Mouse (Mus musculus) kidney, embryonic 14.5 days (tissue): ENCODE measurements around the gene Klhl23. TPM values are rescaled to one million over a fixed set of nuclear protein-coding genes. Genes with fewer than 3 reads are reported as not detected.

Experiments
- ATAC-seq: fragments of 200-750 bp; cut with Nextera tagmentation; 2 replicates; pipeline ENCODE4 v1.8.0; 2017; ENCODE audit warnings: moderate number of reproducible peaks, mild to moderate bottlenecking, moderate TSS enrichment, moderate library complexity; ENCODE audit not compliant: low FRiP score, low TSS enrichment
- H3K27ac ChIP-seq: fragments of 300-500 bp; sonication (generic); 2 replicates; pipeline ENCODE4 v1.5.1; 2014; ENCODE audit warnings: low read depth, mild to moderate bottlenecking, low read length, moderate library complexity, mixed read lengths
- H3K27me3 ChIP-seq: fragments of 300-500 bp; sonication (generic); 2 replicates; pipeline ENCODE4 v1.6.1; 2014; ENCODE audit warnings: mild to moderate bottlenecking, low read length; ENCODE audit not compliant: control insufficient read depth, insufficient read depth
- H3K36me3 ChIP-seq: fragments of 300-500 bp; sonication (generic); 2 replicates; pipeline ENCODE4 v1.6.1; 2014; ENCODE audit warnings: low read length, mixed read lengths; ENCODE audit not compliant: control insufficient read depth, insufficient read depth
- H3K4me1 ChIP-seq: fragments of 300-500 bp; sonication (generic); 2 replicates; pipeline ENCODE4 v1.6.1; 2014; ENCODE audit warnings: low read length, mixed read lengths; ENCODE audit not compliant: control insufficient read depth, insufficient read depth
- H3K4me2 ChIP-seq: fragments of 300-500 bp; sonication (generic); replicated peaks from 2 replicates; pipeline ENCODE4 v1.6.1; 2014; ENCODE audit warnings: low read depth, mild to moderate bottlenecking, low read length
- H3K4me3 ChIP-seq: fragments of 300-500 bp; sonication (generic); 2 replicates; pipeline ENCODE4 v1.5.1; 2014; ENCODE audit warnings: mild to moderate bottlenecking, low read length
- H3K9ac ChIP-seq: fragments of 300-500 bp; sonication (generic); 2 replicates; pipeline ENCODE4 v1.6.1; 2014; ENCODE audit warnings: low read depth, mild to moderate bottlenecking, low read length, moderate library complexity
- H3K9me3 ChIP-seq: fragments of 300-500 bp; sonication (generic); 2 replicates; pipeline ENCODE4 v1.6.1; 2016; ENCODE audit warnings: low read length; ENCODE audit not compliant: control insufficient read depth
- WGBS: fragments of 180-500 bp; shearing (Covaris S2); extraction: QIAGEN DNeasy Blood & Tissue Kit; methylation state at CpG from one replicate; pipeline ENCODE4 v1.1.7; 2014; 5-methylcytosine and 5-hydroxymethylcytosine counted together
- polyA plus RNA-seq: library from polyadenylated mRNA; unstranded; fragments of >200 nt; fragmentation: Nextera tagmentation; extraction: Ambion mirVana; gene quantifications from 2 replicates; pipeline ENCODE4 v1.2.1, GENCODE M21; 2014

The Klhl23 gene
- polyA plus RNA-seq, 1 experiment from 2014 or later = 32.8 TPM

DNA sequence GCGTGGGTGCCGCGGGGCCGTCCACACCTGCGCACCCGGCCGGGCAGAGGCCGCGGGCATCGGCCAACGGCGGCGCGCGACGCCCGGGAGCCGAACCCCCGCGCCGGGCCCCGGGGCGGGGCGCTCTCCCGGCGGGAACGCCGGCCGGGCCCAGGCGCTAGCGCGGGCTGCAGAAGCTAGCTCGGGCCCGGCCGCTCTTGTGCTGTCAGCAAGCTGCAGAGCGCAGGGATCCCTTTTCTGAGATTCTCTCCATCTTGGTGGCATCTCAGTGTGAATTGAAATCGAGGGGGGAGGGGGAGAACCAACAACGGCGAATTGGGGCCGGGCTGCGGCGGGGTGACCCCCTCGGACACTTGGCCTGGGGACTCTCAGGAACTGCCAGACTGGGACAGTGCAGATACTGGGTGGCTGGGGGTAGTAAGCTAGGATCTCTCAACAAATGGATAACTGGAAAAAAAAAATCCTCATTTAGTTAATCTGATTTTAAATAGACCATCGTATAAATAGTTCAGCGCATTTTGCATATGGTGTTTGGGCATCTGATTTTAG, 1.5 kb downstream of the Klhl23 start:
- Histone ChIP-seq H3K4me2 (peak overlapping the region; percentile 52), H3K9ac (peak overlapping the region; percentile 96), H3K27ac (peak overlapping the region; percentile 82), H3K27me3 (no peaks in the 10 kb centered on the region), H3K4me3 (peak overlapping the region; percentile 66), H3K4me1 (no peaks in the 10 kb centered on the region), H3K9me3 (no peaks in the 10 kb centered on the region), H3K36me3 (peaks cover 18% of the 10 kb centered on the region; the same call in 1 of the 2 replicates)
- ATAC-seq = peak; percentile 85
- WGBS = 2% methylated on average over 41 of the region's 45 CpGs

DNA sequence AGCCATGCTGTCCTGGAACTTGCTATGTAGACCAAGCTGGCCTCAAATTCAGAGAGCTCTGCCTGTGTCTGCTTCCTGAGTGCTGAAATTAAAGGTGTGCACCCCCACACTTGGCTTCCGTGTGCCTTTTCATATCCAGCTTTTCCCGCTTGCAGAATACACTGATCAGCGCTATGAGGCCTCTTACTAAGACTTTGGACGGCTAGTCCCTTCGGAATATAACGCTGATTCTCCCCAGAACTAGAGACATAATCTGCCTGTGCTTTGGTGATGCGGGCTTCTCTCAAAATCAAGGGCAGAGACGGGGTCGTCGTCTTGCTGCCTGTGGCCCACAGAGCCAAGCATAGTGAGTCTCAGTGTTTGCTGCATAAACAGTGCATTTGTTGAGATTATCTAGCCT, 4.2 kb downstream of the Klhl23 start:
- H3K9me3 ChIP-seq = no peaks in the 10 kb centered on the region
- no peak overlapping the region for H3K9ac ChIP-seq
- H3K27ac ChIP-seq = no peak overlapping the region
- no peak overlapping the region for H3K4me3 ChIP-seq
- peaks cover 34% of the 10 kb centered on the region for H3K36me3 ChIP-seq
- H3K27me3 ChIP-seq = no peaks in the 10 kb centered on the region
- H3K4me2 ChIP-seq = no peak overlapping the region
- 82% methylated on average over 10 of the region's 10 CpGs for WGBS
- no peaks in the 10 kb centered on the region for H3K4me1 ChIP-seq
- no peak for ATAC-seq

DNA sequence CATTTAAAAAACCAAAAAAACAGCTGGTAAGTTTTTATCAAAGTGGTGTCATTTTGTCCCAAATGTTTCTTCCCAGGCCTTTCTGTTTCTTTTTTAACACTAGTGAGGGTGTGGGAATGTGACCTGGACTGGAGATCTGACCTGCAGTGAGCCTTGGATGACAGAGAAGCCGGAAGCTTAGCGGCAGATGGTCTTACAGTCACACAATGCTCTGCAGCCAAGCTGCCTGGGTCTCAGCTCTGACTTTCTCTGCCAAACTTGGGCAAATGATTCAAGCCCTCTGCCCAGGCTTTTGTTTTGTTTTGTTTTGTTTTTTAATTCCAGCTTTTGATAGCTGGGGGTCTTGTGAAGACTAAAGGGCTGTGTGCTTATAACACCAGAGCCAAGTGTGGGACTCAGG, 4.6 kb downstream of the Klhl23 start:
- Histone ChIP-seq H3K36me3 (peaks cover 39% of the 10 kb centered on the region), H3K9ac (no peak overlapping the region), H3K4me3 (no peak overlapping the region), H3K27ac (no peak overlapping the region), H3K9me3 (no peaks in the 10 kb centered on the region), H3K4me1 (no peaks in the 10 kb centered on the region), H3K27me3 (no peaks in the 10 kb centered on the region), H3K4me2 (no peak overlapping the region)
- no peak for ATAC-seq
- WGBS = 38% methylated on average over 2 of the region's 2 CpGs

DNA sequence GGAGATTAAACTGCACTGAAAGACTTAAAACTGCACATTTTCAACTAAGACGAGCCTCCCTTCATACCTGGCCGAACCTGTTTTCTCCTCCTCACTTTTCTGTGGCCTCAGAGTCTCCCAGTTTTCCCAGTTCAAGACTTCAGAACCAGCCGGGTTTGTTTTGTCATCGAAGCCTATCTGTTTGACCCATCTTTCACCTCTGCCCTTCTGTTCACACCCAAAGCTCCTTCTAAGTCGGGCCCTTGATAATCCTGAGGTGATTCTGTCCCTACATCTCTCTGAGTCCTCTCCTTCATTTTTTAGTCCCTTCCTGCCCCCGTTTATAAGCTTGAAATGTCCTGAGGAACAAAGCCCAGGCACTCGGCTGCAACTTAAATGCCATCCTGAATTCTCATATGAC, 6.3 kb downstream of the Klhl23 start:
- Histone ChIP-seq H3K4me3 (no peak overlapping the region), H3K36me3 (peaks cover 44% of the 10 kb centered on the region), H3K4me2 (no peak overlapping the region), H3K9ac (no peak overlapping the region), H3K9me3 (no peaks in the 10 kb centered on the region), H3K27ac (no peak overlapping the region), H3K4me1 (no peaks in the 10 kb centered on the region), H3K27me3 (no peaks in the 10 kb centered on the region)
- 33% methylated on average over 7 of the region's 7 CpGs for WGBS
- no peak for ATAC-seq

DNA sequence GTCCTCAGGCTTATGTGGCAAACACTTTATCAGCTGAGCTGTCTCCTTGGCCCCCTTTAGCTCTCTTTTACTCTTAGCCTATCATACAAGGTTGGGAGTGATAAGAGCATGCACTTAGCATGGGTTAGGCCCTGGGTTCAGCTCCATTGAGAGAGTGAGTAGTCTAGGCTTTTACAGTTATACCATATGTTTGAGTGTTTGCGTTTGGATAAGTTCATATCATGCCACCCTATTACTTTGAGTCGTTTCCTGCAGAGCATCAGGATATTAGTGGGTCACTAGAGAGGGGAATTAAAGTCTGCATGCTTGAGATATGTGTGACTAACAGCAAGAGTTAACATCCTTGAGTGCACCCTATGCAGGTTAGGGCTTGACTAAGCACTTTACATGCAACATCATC, 7.9 kb downstream of the Klhl23 start:
- Histone ChIP-seq H3K4me3 (no peak overlapping the region), H3K4me1 (no peaks in the 10 kb centered on the region), H3K4me2 (no peak overlapping the region), H3K27me3 (no peaks in the 10 kb centered on the region), H3K27ac (no peak overlapping the region), H3K9ac (no peak overlapping the region), H3K36me3 (peaks cover 45% of the 10 kb centered on the region), H3K9me3 (no peaks in the 10 kb centered on the region)
- no peak for ATAC-seq
- 87% methylated on average over 2 of the region's 2 CpGs for WGBS

DNA sequence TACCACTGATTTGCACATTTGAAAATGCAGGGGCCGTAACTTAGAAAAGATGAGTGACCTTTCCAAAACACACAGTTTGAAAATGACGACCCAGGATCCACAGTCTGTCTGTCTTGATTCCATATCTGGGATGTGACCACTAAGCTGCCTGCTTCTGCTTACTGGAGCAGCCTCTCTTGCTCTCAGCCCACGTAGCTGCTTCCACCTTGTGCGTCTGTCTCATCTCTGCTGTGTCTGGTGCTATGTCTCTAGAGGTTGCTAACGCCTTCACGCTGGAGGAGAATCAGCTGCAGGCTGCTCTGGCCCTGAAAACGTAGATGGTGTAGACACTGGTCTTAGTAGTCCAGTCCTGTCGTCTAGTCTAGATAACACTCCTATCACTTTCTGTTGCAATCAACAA, 8.4 kb downstream of the Klhl23 start:
- Histone ChIP-seq H3K4me3 (no peak overlapping the region), H3K9ac (no peak overlapping the region), H3K4me1 (no peaks in the 10 kb centered on the region), H3K9me3 (no peaks in the 10 kb centered on the region), H3K36me3 (peaks cover 41% of the 10 kb centered on the region), H3K4me2 (no peak overlapping the region), H3K27ac (no peak overlapping the region), H3K27me3 (no peaks in the 10 kb centered on the region)
- ATAC-seq = no peak
- WGBS = 91% methylated on average over 8 of the region's 8 CpGs

DNA sequence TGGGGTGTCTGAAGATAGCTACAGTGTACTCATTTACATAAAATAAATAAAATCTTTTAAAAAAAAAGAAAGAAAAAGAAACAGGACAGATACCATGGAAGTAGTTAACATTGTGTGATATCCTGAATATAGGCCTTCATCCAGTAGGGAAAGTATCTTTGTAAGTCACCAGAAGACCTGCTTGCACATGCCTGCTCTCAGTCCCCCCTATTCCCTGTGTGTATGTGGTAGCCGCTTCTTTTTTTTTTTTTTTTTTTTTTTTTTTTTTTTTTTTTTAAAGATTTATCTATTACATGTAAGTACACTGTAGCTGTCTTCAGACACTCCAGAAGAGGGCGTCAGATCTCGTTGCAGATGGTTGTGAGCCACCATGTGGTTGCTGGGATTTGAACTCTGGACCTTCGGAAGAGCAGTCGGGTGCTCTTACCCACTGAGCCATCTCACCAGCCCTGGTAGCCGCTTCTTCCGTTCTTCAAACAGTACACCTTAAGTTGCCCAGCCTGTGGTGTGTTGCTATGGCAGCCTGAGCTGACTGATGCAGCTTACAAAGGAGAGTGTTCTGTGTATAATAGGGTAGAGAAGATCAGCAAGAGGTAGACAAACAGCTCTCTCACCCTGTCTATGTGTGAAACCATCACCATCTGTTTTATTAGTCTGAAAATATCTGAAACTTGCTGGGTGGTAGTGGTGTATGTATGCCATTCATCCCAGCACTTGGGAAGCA, 15.7 kb downstream of the Klhl23 start:
- H3K4me2 ChIP-seq = no peak overlapping the region
- H3K27me3 ChIP-seq = no peaks in the 10 kb centered on the region
- no peak overlapping the region for H3K27ac ChIP-seq
- H3K4me1 ChIP-seq = no peaks in the 10 kb centered on the region
- 82% methylated on average over 7 of the region's 7 CpGs for WGBS
- H3K9me3 ChIP-seq = no peaks in the 10 kb centered on the region
- peaks cover 20% of the 10 kb centered on the region; the same call in 1 of the 2 replicates for H3K36me3 ChIP-seq
- no peak overlapping the region for H3K9ac ChIP-seq
- H3K4me3 ChIP-seq = no peak overlapping the region
- ATAC-seq = no peak

DNA sequence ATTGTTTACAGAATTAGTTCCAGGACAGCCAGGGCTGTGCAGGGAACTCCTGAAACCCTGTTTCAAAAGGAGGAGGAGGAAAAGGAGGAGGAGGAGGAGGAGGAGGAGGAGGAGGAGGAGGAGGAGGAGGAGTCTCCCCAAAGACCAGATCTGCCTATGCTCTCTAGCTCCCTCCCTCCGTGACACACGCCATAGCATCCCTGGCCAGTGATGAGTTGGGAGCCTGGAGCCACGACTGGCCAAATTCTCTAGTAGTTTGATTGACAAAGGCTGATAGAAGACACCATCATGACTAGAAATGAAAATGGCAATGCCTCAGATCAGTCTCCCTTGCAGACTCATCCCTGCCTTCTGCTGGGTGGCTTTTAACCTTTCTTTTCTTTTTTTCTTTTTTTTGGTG, 16.3 kb downstream of the Klhl23 start:
- no peak overlapping the region for H3K27ac ChIP-seq
- H3K4me2 ChIP-seq = no peak overlapping the region
- no peak overlapping the region for H3K9ac ChIP-seq
- no peaks in the 10 kb centered on the region for H3K9me3 ChIP-seq
- ATAC-seq = no peak
- 43% methylated on average over 3 of the region's 3 CpGs for WGBS
- H3K27me3 ChIP-seq = no peaks in the 10 kb centered on the region
- H3K36me3 ChIP-seq = peaks cover 18% of the 10 kb centered on the region; the same call in 1 of the 2 replicates
- H3K4me1 ChIP-seq = no peaks in the 10 kb centered on the region
- no peak overlapping the region for H3K4me3 ChIP-seq

DNA sequence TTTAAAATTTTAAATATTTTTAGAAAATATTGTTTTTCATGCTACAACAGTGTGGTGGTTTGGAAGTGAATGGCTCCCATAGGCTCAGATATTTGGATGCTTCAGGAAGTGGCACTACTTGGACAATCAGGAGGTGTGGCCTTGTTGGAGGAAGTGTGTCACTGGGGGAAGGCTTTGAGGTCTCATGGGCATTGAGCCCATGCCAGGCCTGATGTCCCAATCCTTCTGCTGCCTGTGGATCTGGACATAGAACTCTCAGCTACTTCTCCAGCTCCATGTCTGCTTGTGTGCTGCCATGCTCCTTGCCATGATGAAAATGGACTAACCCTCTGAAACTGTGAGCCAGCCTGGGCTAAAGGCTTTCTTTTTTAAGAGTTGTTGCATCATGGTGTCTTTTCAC, 17.0 kb downstream of the Klhl23 start:
- H3K9me3 ChIP-seq = no peaks in the 10 kb centered on the region
- no peak for ATAC-seq
- H3K4me3 ChIP-seq = no peak overlapping the region
- H3K27me3 ChIP-seq = no peaks in the 10 kb centered on the region
- H3K4me2 ChIP-seq = no peak overlapping the region
- no peak overlapping the region for H3K27ac ChIP-seq
- H3K36me3 ChIP-seq = peaks cover 12% of the 10 kb centered on the region; the same call in 1 of the 2 replicates
- H3K9ac ChIP-seq = no peak overlapping the region
- no peaks in the 10 kb centered on the region for H3K4me1 ChIP-seq
